Mouse (Mus musculus) mouse trophoblast stem cell (cell line): ENCODE data around the gene Lrba.

Experiments
- in situ Hi-C, 2 experiments: fragments of 300-500 bp; cut with MseI, MboI; formaldehyde crosslinking; loops; 2 replicates in 1 of 2; 3 replicates in 1 of 2; pipeline ENCODE4 v1.15.1; 2025

Lrba gene

DNA sequence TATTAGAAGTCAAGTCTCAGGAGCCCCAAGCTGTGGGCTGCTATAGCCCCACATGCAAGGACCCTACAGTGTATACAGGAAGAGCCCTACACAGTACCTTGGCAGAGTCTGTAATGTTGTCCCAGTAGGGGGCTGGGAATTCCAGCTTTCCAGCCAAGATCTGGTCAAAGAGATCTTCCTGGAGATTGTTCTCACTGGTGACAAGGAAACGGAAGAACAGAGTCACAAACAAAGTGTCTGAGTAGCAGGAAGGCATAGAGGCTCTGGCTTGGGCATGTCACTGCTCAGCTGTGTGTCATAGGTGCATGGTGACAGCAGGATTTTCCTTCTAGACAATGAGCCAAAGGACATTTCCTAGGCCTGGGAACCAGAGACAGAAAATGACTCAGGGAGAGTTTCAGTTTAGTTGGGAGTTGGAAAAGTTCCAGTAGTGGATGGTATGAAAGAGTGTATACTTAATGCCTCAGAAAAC lies 569.3 kb downstream of the Lrba start:
- in situ Hi-C loops: loop anchor here in 1 of 2 experiments (10.0 kb wide), 1 partner anchor 181 kb away; no protein-coding TSS in a partner anchor

DNA sequence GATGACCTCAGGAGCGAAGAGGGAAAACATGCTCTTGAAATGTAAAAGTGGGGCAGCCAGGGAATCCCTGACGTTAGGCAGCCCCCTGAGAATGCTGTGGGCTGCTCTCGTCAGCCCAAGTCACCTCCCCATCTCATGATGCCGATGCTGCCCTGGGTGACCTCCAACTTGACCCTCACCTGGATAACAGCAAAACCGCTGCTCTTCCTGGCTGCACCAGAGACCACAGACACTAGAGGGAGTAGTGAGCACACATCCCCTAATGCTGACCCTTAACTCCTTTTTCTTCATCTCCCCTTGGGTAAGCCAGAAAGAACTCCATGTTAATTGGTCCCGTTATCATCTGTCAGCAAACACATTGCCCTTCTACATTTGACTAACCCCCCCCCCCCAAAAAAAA lies 572.2 kb downstream of the Lrba start:
- in situ Hi-C loops: loop anchor here in 1 of 2 experiments (10.0 kb wide), 1 partner anchor 178 kb away; no protein-coding TSS in a partner anchor

DNA sequence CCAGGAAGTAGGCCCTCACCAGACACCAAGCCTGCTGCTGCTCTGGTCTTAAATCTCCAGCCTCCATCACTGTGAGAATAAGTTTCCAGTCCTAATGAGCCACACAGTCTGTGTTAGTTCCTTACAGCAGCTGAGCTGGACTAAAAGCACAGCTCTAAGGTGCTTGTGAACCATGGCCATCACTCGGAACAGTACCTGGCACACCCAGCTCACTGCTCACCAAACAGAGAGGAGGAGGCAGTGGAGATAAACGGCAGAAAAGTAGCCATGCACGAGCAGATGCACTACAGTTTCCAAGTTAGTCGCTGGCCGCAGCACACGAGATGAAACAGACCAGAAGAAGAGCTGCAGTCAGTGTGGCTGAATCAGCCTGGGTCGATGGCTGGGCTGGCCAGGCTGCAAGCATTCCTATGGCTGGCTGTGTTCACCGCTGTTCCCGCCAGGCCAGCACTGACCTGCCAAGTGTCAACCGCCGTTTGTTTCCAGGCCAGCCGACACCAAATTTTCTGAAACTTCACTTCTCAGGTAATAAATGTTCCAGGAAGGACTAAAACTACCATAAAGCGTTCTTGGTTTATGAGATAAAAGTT lies 573.5 kb downstream of the Lrba start:
- in situ Hi-C loops: loop anchor here in 1 of 2 experiments (10.0 kb wide), 1 partner anchor 177 kb away; no protein-coding TSS in a partner anchor

DNA sequence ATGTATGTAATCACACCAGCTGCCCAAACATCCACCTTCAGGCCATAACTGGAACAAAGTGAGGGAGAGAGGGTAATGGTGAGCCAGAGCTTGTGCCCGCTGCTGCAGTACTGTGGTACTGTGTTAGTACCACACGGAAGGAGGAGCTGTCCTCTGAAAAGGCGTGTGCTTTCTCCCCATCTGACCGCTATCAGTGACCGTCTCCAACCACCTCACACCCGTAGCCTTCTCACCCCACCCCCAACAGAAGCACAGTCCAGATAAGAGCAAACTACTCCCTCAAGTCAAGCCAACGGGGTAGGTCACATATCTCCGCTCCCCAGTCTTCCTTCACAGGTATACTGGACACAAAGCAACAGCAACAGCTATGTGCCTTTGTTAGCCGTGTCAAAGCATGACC lies 574.6 kb downstream of the Lrba start:
- in situ Hi-C loops: loop anchor here in 1 of 2 experiments (10.0 kb wide), 1 partner anchor 176 kb away; no protein-coding TSS in a partner anchor

DNA sequence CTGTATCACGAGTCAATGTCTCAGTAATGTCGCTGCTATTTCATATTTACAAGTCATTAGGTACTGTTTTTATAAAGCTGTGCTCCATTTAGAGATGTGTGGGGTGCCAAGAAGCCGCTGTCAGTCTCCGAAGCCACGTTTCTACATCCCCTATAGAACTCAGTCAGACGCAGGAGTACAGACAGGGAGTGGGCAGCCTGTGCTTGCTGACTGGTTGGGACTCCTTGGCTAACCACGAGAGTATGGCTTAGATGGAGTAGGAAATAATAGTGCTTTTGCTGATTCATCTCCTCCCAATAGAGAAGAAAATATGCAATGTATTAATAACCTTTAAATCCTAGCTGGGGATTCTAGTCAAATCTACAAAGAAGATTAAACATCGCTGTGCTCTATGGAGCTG lies 576.4 kb downstream of the Lrba start:
- in situ Hi-C loops: loop anchor here in 1 of 2 experiments (10.0 kb wide), 1 partner anchor 174 kb away; no protein-coding TSS in a partner anchor

DNA sequence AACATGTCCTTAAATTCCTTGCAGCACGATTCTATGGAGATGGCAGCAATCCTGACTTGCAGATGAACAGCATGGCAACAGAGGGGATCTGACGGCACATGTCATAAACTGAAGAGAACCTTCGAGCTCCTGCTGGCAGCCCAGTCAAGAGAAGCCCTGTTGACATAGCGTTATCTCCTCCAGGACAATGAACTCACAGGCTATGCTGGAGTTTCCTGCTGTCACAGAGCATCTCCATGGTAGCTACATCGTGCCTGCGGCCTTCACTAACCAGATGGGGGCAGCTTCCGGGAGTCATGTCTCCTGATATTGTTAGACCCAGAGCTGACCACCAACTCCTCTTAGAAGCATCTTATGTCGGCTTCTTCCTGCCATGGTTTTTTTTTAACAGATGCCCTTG lies 578.3 kb downstream of the Lrba start:
- in situ Hi-C loops: loop anchor here in 1 of 2 experiments (10.0 kb wide), 1 partner anchor 172 kb away; no protein-coding TSS in a partner anchor

DNA sequence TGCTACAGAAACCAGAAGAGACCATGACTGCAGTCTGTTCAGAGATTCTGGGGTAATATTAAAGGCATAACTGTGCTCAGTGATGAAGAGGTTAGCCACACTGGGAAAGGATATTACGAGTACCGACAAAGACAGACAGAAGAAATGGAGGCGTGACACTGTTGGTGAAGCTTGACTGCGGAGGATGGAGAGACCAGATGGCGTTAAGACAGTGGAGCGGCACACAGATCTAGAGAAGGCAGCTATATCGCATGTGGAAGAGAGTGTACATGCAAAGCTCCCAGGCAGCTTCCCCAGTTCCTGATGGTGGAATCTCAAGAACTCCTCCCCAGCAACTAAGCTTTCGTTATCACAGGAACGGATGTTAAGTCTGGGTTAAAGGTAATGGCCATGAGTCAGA lies 579.8 kb downstream of the Lrba start:
- in situ Hi-C loops: loop anchor here in 1 of 2 experiments (10.0 kb wide), 1 partner anchor 171 kb away; no protein-coding TSS in a partner anchor

DNA sequence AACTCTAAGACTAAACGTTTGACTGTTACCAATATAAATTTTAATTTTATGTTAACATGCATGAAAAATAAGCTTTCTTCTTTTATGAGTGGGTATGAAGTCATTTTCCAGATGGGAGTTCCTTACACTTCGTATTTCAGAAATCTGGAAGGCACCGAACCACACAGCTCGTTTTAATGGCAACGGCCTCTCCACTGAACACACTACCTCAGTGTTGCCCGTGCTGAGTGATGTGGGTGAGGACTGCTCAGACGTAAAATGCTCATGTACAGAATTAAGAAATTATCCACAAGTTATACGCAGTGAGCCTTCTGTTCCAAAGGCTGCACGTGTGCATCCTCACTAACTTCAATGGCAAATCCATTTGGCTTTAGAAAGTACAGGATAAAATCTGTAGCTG lies 582.4 kb downstream of the Lrba start:
- in situ Hi-C loops: loop anchor here in 1 of 2 experiments (10.0 kb wide), 1 partner anchor 168 kb away; no protein-coding TSS in a partner anchor

DNA sequence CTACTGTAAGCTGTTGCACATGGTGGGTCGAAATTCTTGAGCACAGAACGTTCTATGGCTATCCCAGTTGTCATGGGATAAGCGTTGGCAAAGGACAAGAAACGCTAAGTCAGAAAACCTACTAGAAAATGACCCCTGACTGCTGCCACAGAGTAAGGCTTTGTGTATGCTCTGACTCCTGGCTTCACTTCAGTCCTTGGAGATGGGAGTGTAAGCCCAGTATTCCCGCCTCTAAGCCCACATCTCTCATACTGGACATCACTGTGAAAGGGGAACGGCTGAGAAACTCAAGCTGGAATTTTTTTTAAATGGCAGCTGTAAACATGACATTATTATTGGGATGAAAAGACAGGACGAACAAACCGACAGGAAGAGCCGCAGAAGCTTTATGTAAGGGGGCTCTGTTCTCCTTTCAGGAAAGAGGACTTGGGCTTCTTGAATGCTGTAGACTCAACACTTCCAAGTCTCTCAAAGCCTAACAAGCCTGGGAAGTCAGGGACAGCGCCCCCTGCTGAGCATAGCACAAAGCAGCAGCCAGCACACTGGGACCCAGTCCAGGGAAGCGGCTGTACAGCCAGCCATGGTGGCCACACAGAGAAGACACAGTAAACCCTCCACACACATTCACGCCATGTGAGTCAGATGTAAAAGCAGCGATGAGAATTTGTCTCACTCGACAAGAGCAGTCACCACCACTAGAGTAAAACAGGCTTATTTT lies 583.4 kb downstream of the Lrba start:
- in situ Hi-C loops: loop anchor here in 1 of 2 experiments (10.0 kb wide), 1 partner anchor 167 kb away; no protein-coding TSS in a partner anchor

DNA sequence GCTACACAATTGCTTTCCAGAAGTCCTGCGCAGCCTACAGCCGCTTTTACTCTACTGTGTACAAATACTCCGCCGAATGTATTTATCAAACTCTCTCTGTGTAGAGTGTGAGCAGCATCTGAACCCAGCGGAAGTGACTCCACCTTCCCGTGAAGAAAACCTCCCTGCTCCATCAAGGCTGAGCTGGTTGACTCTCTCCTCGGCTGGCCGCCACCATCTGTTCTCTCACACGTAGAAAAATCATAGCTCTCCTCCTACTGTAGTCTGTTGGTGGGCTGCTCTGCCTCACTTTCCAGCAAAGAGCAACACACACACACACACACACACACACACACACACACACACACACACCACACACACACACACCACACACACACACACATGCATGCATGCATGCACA lies 584.7 kb downstream of the Lrba start:
- in situ Hi-C loops: loop anchor here in 1 of 2 experiments (10.0 kb wide), 1 partner anchor 166 kb away; no protein-coding TSS in a partner anchor

DNA sequence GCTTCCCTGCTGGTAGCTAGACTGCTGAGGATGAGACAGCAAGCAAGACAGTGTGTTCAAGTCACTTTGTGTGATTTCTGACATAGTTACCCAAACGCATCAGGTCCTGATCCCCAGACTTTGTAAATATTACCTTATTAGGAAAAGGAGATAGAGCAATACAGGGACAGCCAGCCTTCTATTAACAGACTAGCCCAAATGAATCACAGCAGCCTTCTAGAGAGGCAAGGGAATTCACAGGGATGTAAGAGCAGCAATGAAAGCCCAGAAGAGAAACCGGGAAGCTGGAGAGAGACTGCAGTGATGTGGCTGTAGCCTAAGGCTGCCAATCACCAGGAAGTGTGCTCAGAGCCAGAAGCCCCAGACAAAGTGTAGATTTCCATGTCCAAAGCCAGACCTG lies 585.2 kb downstream of the Lrba start:
- in situ Hi-C loops: loop anchor here in 1 of 2 experiments (10.0 kb wide), 1 partner anchor 165 kb away; no protein-coding TSS in a partner anchor

DNA sequence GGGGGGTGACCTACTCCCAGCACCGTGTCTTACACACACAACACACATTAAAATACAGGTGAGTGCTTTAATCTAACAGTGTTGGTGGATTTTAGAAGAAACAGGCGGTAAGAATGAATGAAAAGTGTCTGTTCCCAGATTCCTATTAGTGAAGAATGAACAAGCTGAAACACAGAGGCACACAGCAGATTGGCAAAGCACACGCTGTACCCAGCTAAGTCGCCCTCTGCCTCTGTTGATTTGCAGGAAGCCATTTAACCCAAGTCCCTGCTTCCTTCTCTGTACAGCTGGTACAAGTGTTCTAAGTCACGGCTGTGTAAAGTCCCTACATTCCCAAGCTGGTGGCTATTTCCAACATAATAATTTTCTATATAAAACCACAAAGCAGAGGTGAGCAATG lies 586.4 kb downstream of the Lrba start:
- in situ Hi-C loops: no loop called here

DNA sequence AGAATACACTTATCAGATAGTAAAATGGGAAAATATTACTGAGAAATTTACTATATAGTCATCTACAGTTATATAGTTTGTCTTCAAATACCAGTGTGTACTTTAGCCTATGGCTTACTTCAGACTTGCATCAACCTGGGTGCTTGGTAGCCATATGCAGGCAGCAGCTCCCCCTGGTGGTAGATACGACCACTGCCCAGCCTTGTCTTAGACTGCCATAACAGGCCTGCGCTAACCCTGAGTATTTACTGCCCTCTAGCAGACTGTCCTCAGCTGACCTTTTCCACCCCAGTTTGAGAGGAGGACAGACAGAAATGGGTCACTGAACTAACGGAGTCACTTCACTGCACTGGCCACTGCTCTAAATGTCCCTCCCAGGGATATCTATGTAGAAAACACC lies 588.2 kb downstream of the Lrba start:
- in situ Hi-C loops: no loop called here

DNA sequence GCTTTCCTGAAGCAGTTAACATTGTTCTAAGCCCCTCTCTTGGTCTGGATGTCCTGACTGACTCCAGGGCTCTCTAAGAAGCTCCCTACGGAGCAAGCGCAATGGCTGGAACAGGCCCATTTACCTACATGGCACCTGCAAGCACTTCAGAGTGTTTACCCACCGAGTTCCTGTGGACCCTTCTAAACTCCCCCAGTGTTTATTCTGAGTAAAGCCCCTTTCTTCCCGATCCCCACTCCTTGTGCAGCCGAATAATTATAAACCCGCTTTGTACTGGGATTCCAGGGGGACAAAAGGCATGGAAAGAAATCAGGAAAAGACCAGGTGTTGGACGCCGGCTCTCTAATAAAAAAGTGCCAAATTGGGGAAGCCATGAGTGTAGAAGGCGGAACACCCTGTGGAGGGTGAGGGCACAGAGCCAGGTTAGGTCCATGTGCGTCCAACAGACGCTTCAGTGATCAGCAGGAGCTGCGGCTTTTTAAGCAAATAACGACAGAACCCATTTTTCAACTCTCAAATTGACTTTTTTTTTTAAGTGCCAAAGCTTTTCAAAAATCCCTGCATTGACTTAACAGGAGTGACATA lies 593.6 kb downstream of the Lrba start:
- in situ Hi-C loops: no loop called here

DNA sequence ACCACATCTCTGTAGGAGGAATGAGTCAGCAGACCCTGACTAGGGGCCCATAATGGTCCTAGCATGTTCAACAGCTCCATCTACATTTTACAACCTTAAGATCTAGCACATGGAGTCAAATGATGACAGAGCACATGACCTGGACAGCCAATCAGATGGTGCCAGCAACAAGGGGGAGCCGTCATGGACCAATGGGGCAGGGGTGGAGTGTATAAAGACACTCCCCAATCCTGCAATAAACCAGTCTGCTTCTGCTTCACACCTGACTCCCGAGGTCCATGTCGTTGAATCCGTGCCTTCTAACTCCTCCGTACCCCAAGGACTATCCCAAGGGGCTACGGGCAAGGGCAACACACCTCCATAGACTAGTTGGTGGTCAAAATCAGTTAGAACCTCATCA lies 594.9 kb downstream of the Lrba start:
- in situ Hi-C loops: no loop called here

DNA sequence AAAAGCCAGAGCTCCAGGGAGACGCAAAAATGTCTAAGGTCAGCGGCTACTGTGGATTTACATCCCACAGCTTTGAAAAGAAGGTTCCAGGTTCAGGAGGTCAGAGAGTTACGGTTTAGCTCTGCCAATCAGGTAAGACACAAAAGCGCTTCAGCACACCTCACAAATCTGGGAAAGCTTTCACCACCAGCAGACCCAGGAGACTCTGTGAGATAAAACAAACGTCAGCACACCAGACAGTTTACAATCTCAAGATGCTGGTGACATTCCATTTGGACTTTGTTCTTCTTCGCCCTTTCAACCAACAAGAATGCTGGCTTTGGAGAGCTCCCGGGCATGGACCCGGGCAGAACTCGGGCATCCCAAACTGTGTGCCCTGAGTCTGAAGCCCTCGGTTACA lies 595.9 kb downstream of the Lrba start:
- in situ Hi-C loops: no loop called here

DNA sequence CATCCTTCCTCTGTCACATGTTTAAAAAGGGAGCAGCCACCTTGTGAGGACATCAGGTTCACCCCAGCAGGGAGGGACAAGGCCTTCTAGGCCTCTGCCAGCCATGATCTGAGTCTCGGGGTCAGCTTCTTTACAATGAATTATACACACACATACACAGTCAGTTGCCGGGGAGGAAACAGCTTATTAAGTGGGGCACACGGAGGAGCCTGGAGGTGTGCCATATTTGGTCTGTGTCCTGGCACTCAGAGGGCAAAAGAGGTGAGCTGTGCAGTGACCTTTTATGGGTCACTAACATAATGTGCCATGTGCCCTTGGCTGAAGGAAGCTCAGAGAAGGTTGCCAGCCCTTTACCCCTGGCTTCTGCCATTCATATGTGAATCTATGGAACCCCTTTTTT lies 596.9 kb downstream of the Lrba start:
- in situ Hi-C loops: no loop called here

DNA sequence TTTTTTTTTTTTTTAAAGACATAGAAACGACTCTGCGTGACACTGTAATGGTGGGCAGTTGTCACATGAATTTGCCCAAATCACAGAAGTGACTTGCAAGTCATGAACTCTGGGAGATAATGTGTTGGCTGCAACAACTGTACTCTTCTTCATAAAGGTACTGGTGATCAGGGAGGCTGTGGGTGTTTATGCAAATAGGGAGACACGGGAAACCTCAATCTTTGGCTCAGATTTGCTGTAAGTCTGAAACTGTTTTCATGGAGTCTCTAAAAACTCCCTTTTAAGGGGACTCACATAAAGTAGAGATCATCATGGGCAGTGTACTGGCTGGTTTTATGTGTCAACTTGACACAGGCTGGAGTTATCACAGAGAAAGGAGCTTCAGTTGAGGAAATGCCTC lies 603.0 kb downstream of the Lrba start:
- in situ Hi-C loops: no loop called here

DNA sequence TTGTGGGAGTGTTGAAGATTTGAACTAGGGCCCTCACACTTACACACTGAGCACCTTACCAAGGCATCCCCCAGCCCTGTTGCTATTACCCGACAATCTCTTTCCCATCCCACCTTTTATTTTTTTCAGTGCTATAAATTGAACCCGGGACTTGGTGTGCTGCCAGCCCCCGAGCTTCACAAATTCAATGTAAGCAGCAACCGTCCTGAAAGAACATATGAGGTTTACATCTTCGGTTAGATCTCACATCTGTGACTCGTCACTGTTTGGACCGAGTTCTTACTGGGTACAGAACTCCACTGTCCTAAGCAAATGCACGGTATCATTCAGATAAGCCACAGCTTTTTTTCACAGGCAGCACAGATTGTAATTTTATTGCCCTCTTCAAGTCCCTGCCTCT lies 607.6 kb downstream of the Lrba start:
- in situ Hi-C loops: no loop called here
